Mouse (Mus musculus) liver, embryonic 14.5 days (tissue): Measurements from ENCODE around the gene E130208F15Rik. TPM values are rescaled to one million over a fixed set of nuclear protein-coding genes. Genes with fewer than 3 reads are reported as not detected.

Experiments used
- ATAC-seq: fragments of 200-750 bp; cut with Nextera tagmentation; 2 replicates; pipeline ENCODE4 v1.8.0; 2017; ENCODE audit warnings: moderate number of reproducible peaks, mild to moderate bottlenecking, moderate library complexity; ENCODE audit not compliant: insufficient read depth
- DNase-seq, 3 experiments: peaks; one replicate each; pipeline ENCODE4 v3.0.0-alpha.2; 2012 to 2013; ENCODE audit warnings: low read depth in 3 of 3, low spot score in 3 of 3
- H3K27ac ChIP-seq: fragments of 300-500 bp; sonication (generic); 2 replicates; pipeline ENCODE4 v1.5.1; 2014; ENCODE audit warnings: moderate library complexity, mild to moderate bottlenecking, control low read depth, inconsistent platforms
- H3K27me3 ChIP-seq: fragments of 300-500 bp; sonication (generic); 2 replicates; pipeline ENCODE4 v1.6.1; 2014; ENCODE audit warnings: mild to moderate bottlenecking, low read length, moderate library complexity; ENCODE audit not compliant: control insufficient read depth, insufficient read depth
- H3K36me3 ChIP-seq: fragments of 300-500 bp; sonication (generic); replicated peaks from 2 replicates; pipeline ENCODE4 v1.6.1; 2014; ENCODE audit warnings: low read depth; ENCODE audit not compliant: control insufficient read depth, insufficient read depth
- H3K4me1 ChIP-seq, 2 experiments: fragments of 200-500 bp in 1 of 2; fragments of 300-500 bp in 1 of 2; sonication (generic) in 1 of 2; replicated peaks; 2 replicates each; pipeline ENCODE4 v1.6.1; 2012 to 2014; ENCODE audit warnings: antibody characterized with exemption in 1 of 2, inconsistent platforms in 1 of 2, low read length in 1 of 2; ENCODE audit not compliant: control insufficient read depth in 2 of 2, insufficient read depth in 2 of 2
- H3K4me2 ChIP-seq: fragments of 300-500 bp; sonication (generic); 2 replicates; pipeline ENCODE4 v1.6.1; 2014; ENCODE audit warnings: low read depth, mild to moderate bottlenecking, control low read depth, moderate library complexity
- H3K4me3 ChIP-seq, 2 experiments: fragments of 200-500 bp in 1 of 2; fragments of 300-500 bp in 1 of 2; sonication (generic) in 1 of 2; 2 replicates each; pipeline ENCODE4 v1.5.1; 2012 to 2014; ENCODE audit warnings: low read depth in 2 of 2, low read length in 2 of 2, mild to moderate bottlenecking in 2 of 2, control low read depth in 1 of 2, inconsistent platforms in 1 of 2, moderate library complexity in 1 of 2; ENCODE audit not compliant: insufficient read depth in 1 of 2
- H3K9ac ChIP-seq: fragments of 300-500 bp; sonication (generic); replicated peaks from 2 replicates; pipeline ENCODE4 v1.6.1; 2014; ENCODE audit warnings: mild to moderate bottlenecking, control low read depth, moderate library complexity
- H3K9me3 ChIP-seq: fragments of 300-500 bp; sonication (generic); 2 replicates; pipeline ENCODE4 v1.6.1; 2016; ENCODE audit warnings: low read length, mixed read lengths; ENCODE audit not compliant: control insufficient read depth
- CTCF ChIP-seq: IDR thresholded peaks from 2 replicates; pipeline ENCODE4 v1.5.1; 2016; ENCODE audit warnings: antibody characterized with exemption, low read depth, control low read depth
- EP300 ChIP-seq: IDR thresholded peaks from 2 replicates; pipeline ENCODE4 v1.6.1; 2016; ENCODE audit warnings: antibody characterized with exemption, low read depth
- WGBS: fragments of 180-500 bp; shearing (Covaris S2); extraction: QIAGEN DNeasy Blood & Tissue Kit; methylation state at CpG from one replicate; pipeline ENCODE4 v1.1.7; 2014; ENCODE audit not compliant: insufficient replicate concordance; 5-methylcytosine and 5-hydroxymethylcytosine counted together
- polyA plus RNA-seq, 2 experiments: library from polyadenylated mRNA; depleted of rRNA in 1 of 2; stranded (reverse) in 1 of 2; unstranded in 1 of 2; fragments of >200 nt; fragmentation: Nextera tagmentation in 1 of 2; extraction: Ambion mirVana in 1 of 2; gene quantifications; 2 replicates each; pipeline versions ENCODE4 v1.2.1 to v1.2.3; 2012 to 2014

Gene E130208F15Rik
- polyA plus RNA-seq (2012; rRNA removed) (0.11 and 0.19 TPM in 2 replicates), polyA plus RNA-seq (2014; fragmentation: Nextera tagmentation; extraction: Ambion mirVana) (not detected in 2 replicates)

DNA sequence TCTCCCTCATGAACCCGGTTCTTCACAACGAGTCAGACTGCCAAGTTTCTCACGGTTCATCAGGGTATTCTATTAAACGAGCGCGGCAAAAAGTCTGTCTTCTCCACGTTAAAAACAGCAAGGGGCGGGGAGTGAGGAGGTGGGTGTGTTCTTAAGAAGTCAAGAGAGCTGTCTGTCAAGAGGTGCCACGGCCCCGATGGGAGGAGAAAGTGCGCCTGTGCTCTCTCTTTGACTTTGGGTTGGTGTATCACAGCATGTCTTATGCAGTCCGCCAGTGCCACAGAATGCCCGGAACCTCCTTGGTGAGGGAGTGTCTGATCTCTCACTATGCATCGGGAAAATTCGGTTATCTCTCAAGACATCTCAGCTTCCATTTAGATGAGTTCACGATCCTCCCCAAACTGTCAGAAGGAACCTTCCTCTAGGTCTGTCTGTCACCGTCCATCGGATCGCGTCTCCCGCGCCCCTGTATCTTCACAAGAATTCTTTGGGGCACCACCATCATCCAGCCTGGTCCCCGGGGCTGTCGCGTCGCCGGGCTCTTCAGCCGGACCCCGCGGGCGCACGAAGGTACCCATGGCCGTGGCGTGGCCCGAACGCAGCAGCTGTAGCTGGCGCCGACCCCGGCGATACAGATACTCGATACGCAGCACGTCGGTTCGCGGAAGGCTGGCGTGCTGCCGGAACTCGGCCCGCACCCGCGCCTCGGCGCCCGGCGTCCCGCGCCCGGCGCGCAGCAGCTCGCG, at the start of gene E130208F15Rik:
Gene E130208F15Rik (plus strand): TSS at position 202 of the 746 bp plus-strand sequence.
- Histone ChIP-seq H3K9me3 (no peaks in the 10 kb centered on the region), H3K4me1 (peaks cover 9 to 13% of the 10 kb centered on the region in 2 experiments; a peak in 3 of 4 replicates), H3K9ac (peak within 1 kb of the TSS; percentile 73), H3K27me3 (no peaks in the 10 kb centered on the region), H3K36me3 (no peaks in the 10 kb centered on the region), H3K4me3 (peak within 1 kb of the TSS; percentile 73 to 77), H3K4me2 (peak within 1 kb of the TSS; percentile 91), H3K27ac (peak within 1 kb of the TSS; percentile 59)
- ATAC-seq (peak; percentile 61), DNase-seq (peak; percentile 71 to 77 (median 76))
- under 1% methylated on average over 63 of the region's 63 CpGs for WGBS
- no peak for TF ChIP-seq EP300
- TF ChIP-seq CTCF: no peak

DNA sequence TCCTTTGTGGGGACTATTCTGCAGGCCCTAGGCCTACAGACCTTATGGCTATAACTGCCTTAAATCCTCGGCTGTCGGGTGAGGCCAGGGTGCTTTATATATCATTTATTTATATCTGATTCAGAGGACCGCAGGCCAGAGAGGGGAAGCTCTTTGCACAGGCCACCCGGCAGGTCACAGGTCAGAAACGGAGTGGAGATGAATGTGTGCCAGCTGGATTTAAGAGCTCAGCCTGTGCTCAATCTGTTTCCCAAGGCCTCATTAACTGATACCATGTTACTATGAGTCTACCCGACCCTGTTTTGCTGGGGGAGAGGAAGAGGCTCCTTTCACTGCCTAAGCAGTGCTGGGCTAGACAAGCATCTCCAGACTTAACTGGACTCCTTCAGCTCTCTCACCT, 47.2 kb upstream of the E130208F15Rik start:
- no peak overlapping the region for H3K4me2 ChIP-seq
- no peak for ATAC-seq
- TF ChIP-seq EP300 (no peak), CTCF (no peak)
- no peak overlapping the region for H3K27ac ChIP-seq
- 74% methylated on average over 6 of the region's 6 CpGs for WGBS
- H3K36me3 ChIP-seq: no peaks in the 10 kb centered on the region; the same call in 1 of the 2 replicates
- 0 out of 4 replicates have a peak, but pooled peaks cover 2% of the 10 kb centered on the region in 2 experiments for H3K4me1 ChIP-seq
- no peaks in the 10 kb centered on the region for H3K9me3 ChIP-seq
- H3K4me3 ChIP-seq: no peak overlapping the region
- no peak for DNase-seq
- H3K27me3 ChIP-seq: no peaks in the 10 kb centered on the region
- no peak overlapping the region for H3K9ac ChIP-seq

DNA sequence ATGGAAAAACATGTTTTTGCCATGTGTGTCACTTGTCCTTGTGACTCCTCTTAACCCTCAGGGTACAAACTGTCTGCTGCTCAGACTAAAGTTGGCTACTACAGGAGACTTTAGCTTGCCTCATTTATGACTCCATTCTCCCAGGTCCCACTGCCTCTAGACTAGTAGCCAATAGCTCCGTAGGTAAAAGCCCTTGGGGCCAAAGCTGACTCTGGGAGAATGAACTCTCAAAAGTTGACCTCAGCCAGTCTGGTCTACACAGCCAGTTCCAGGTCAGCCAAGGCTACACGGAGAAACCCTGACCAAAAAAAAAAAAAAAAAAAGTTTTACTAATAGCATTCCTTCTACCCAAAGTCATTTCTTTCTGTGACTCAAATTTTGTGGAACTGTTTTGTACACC, 42.6 kb upstream of the E130208F15Rik start:
- H3K27ac ChIP-seq: no peak overlapping the region
- no peaks in the 10 kb centered on the region for H3K36me3 ChIP-seq
- H3K4me3 ChIP-seq: peak overlapping the region in 1 of 2 experiments; percentile 78; a peak in 3 of 4 replicates
- ATAC-seq (no peak), DNase-seq (no peak)
- H3K4me1 ChIP-seq: peaks cover 2 to 10% of the 10 kb centered on the region in 2 experiments; a peak in 3 of 4 replicates
- H3K27me3 ChIP-seq: no peaks in the 10 kb centered on the region
- TF ChIP-seq CTCF (no peak), EP300 (no peak)
- no peaks in the 10 kb centered on the region for H3K9me3 ChIP-seq
- WGBS: 58% methylated on average over 2 of the region's 2 CpGs
- H3K9ac ChIP-seq: peak overlapping the region; percentile 16
- peak overlapping the region; percentile 85 for H3K4me2 ChIP-seq

DNA sequence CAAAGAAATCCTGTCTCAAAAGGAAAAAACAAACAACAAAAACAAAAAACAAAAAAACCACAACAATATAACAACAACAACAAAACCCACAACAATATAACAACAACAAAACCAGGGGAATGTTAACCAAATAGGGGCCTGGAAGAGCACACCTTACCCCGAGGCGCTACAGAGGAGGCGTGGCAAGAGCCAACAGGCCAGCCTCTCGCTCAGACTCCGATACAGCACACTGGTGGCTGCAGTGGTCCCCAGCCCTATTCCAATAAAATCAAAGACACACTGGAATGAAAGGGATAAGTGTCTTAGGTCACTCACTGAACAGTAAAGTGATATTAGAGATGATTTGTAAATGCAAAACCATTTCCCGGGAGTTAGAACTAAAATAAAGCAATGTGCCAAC, 42.0 kb upstream of the E130208F15Rik start:
- H3K4me2 ChIP-seq: peak overlapping the region; percentile 85
- ATAC-seq (peak; percentile 42; the same call in 1 of the 2 replicates), DNase-seq (peak in 1 of 3 experiments; percentile 49)
- H3K27ac ChIP-seq: peak overlapping the region; percentile 93
- H3K4me3 ChIP-seq: peak overlapping the region; percentile 78 to 89
- H3K36me3 ChIP-seq: no peaks in the 10 kb centered on the region
- 0% methylated on average over 6 of the region's 6 CpGs for WGBS
- peak overlapping the region; percentile 85 for H3K9ac ChIP-seq
- H3K27me3 ChIP-seq: no peaks in the 10 kb centered on the region
- H3K9me3 ChIP-seq: no peaks in the 10 kb centered on the region
- H3K4me1 ChIP-seq: peaks cover 2 to 10% of the 10 kb centered on the region in 2 experiments; a peak in 3 of 4 replicates
- no peak for TF ChIP-seq EP300
- TF ChIP-seq CTCF: no peak
